Mouse (Mus musculus): ENCODE measurements at regions not wholly inside any gene's neighbourhood (a gene's known extent, or its start where the extent isn't known, plus 50 kb on each side); places are given as distances from the start of the nearest gene placed in this dataset.
"Not testable (repeated sequence)": the region's sequence is repeated elsewhere in the genome, so short reads cannot be mapped to it uniquely, and the experiment has no call there.

- DNase-seq (ENCODE audit: inconsistent ontology term) = peak; percentile 41
These were observed 53.3 kb upstream of the Creb5 start for GRCm38 (mm10) chr6:53233777-53234176.

GRCm38 (mm10) chr6:53232616-53233015 is 54.5 kb upstream of the Creb5 start:
- DNase-seq (ENCODE audit: inconsistent ontology term) = no peak

GRCm38 (mm10) chr6:53229350-53229749 is 57.7 kb upstream of the Creb5 start:
- DNase-seq (ENCODE audit: inconsistent ontology term) = no peak

- DNase-seq (ENCODE audit: inconsistent ontology term) = no peak
These were observed 65.0 kb upstream of the Creb5 start for GRCm38 (mm10) chr6:53222104-53222503.

GRCm38 (mm10) chr6:53221668-53222005 is 65.4 kb upstream of the Creb5 start:
- DNase-seq (ENCODE audit: inconsistent ontology term) = no peak

- no peak for DNase-seq (ENCODE audit: inconsistent ontology term)
These were observed 66.0 kb upstream of the Creb5 start for GRCm38 (mm10) chr6:53220784-53221667.

GRCm38 (mm10) chr6:53218871-53219286 is 68.2 kb upstream of the Creb5 start:
- no peak for DNase-seq (ENCODE audit: inconsistent ontology term)

- peak; percentile 33 for DNase-seq (ENCODE audit: inconsistent ontology term)
These were observed 69.6 kb upstream of the Creb5 start for GRCm38 (mm10) chr6:53217234-53218015.

GRCm38 (mm10) chr6:53216715-53217114 is 70.4 kb upstream of the Creb5 start:
- DNase-seq (ENCODE audit: inconsistent ontology term) = no peak

- peak; percentile 58 for DNase-seq (ENCODE audit: inconsistent ontology term)
These were observed 75.7 kb upstream of the Creb5 start for GRCm38 (mm10) chr6:53211420-53211819.

- DNase-seq (ENCODE audit: inconsistent ontology term) = no peak
These were observed 77.7 kb upstream of the Creb5 start for GRCm38 (mm10) chr6:53209398-53209797.

GRCm38 (mm10) chr6:53208474-53208873 is 78.6 kb upstream of the Creb5 start:
- no peak for DNase-seq (ENCODE audit: inconsistent ontology term)

GRCm38 (mm10) chr6:53207781-53208180 is 79.3 kb upstream of the Creb5 start:
- DNase-seq (ENCODE audit: inconsistent ontology term) = no peak

GRCm38 (mm10) chr6:53207361-53207760 is 79.7 kb upstream of the Creb5 start:
- DNase-seq (ENCODE audit: inconsistent ontology term) = peak; percentile 55

GRCm38 (mm10) chr6:53201281-53201956 is 85.7 kb upstream of the Creb5 start:
- no peak for DNase-seq (ENCODE audit: inconsistent ontology term)

- DNase-seq (ENCODE audit: inconsistent ontology term) = no peak
These were observed 87.6 kb upstream of the Creb5 start for GRCm38 (mm10) chr6:53199474-53199873.

GRCm38 (mm10) chr6:53182131-53182530 is 104.9 kb upstream of the Creb5 start:
- not testable (repeated sequence) for DNase-seq (ENCODE audit: inconsistent ontology term)

GRCm38 (mm10) chr6:53164423-53164841 is 96.0 kb upstream of the Jazf1 start:
- peak; percentile 24 for DNase-seq (ENCODE audit: inconsistent ontology term)

GRCm38 (mm10) chr6:53163091-53163490 is 94.7 kb upstream of the Jazf1 start:
- no peak for DNase-seq (ENCODE audit: inconsistent ontology term)

- no peak for DNase-seq (ENCODE audit: inconsistent ontology term)
These were observed 93.2 kb upstream of the Jazf1 start for GRCm38 (mm10) chr6:53161627-53162026.

- no peak for DNase-seq (ENCODE audit: inconsistent ontology term)
These were observed 86.2 kb upstream of the Jazf1 start for GRCm38 (mm10) chr6:53154621-53155020.

- DNase-seq (ENCODE audit: inconsistent ontology term) = no peak
These were observed 79.0 kb upstream of the Jazf1 start for GRCm38 (mm10) chr6:53147478-53147877.

All from Muller cell, postnatal 12 days (primary cell).